Mouse (Mus musculus): ENCODE data around the gene Cenpl.
"Not testable (repeated sequence)": the region's sequence is repeated elsewhere in the genome, so short reads cannot be mapped to it uniquely, and the experiment has no call there.

Cenpl gene

DNA sequence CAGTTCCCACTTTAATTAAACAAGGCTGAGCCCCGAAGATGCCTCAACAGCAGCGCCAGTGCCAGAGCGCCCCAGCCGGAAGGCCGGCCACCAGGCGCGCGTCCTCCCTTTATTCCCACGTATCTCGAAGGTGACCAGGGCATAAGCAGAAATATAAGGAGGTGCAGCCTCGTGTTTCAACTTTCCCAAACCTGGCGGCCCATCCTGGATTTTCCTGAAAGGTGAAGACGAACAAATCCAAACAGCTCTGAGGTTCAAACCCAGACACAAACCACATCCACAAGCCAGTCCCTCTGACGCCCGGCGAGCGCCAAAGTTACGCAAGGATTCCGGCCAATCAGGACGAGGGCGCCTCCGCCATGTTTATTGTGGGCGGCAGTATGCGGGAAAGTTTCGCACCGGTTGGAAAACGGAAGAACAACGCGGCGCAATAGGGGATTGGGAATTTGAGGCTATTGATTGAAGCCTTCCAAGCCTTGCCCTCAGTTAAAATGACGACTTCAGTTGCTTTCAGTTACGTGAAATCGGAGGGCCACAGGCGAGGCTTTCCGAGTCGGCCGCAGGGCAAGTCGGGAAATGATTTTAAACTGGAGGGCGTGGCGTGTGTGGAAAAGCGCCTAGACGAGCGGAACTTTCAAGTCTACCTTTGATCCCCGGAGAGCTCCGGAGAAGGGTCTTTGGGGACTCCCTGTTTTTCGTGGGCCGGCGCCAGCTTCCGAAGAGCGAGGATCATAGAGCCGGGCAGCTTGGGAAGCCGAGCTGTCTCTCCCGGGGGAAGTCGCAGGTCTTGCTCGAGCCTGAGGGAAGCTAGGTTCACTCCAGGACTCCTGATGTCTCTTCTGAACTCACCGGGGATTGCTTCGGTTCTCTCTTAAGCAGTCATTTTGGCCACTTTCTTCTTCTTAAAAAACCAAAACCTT is at the start of gene Cenpl, which contains the start of gene Dars2:
Cenpl (plus strand) TSS at position 362 of the 920 bp plus-strand sequence.
Dars2 (minus strand) TSS at position 307 of the 920 bp plus-strand sequence.
- DNase-seq = peak; percentile 97

DNA sequence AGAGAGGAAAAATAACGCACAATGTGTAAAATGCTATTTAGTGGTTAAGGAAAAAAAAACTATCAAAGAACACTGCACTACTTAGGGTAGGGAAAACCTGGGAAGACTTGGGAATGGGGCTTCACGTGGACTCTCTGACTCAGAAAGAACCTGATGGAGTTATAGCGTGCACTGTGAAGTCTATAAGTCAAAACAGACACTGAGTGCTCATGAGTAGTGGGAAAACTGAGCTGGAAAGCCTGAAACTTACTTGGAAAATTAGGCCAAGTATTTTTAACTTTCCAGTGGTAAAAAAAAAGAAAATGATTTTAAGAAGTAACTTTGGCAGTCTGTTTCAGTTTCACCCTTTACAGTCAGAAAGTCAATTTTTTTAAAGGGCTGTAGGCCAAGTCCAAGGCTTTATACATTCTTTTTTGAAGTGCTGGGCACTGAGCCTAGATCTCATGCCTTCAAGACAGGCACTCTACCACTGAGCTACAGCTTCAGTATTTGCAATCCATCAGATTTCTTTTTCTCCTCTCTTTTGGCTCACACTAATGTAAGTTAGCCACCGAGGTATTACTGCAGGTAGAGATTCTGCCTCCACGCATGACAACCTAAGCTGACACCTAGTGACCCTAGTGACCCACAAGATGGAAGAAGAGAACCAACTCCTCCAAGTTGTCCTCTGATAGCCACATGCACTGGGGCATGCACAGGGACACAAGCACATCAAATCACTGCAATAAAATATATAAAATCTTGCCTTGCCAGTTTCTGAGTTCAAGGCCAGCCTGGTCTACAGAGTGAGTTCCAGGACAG is 44.9 kb upstream of the Cenpl start:
- DNase-seq = peak; percentile 38

GRCm38 (mm10) chr1:161027196-161027595 is 43.3 kb upstream of the Cenpl start:
- no peak for DNase-seq

GRCm38 (mm10) chr1:161028427-161028826 is 42.1 kb upstream of the Cenpl start:
- not testable (repeated sequence) for DNase-seq

DNA sequence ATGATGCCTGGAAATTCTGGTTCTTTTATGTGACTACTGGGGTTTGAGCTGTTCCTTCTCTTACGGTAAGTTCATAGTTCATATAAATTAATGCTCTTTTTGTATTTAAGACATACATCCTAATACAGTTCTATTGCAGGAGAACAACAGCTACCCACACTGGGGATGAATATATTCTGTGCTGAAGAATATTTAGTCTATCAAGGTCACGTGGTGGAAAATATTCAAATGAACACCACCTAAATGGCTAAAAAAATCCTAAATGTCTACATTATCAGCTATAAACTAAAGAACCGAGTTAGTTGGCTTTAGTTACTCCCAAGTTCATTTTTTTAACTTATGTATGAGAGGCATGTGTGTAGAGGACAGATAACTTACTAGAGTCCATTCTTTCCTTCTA is 40.5 kb upstream of the Cenpl start:
- no peak for DNase-seq

- DNase-seq = no peak
Observed at GRCm38 (mm10) chr1:161031881-161032280, 38.6 kb upstream of the Cenpl start.

- no peak for DNase-seq
Observed at GRCm38 (mm10) chr1:161032345-161032744, 38.2 kb upstream of the Cenpl start.

GRCm38 (mm10) chr1:161033856-161034434 is 36.6 kb upstream of the Cenpl start:
- DNase-seq = no peak

DNA sequence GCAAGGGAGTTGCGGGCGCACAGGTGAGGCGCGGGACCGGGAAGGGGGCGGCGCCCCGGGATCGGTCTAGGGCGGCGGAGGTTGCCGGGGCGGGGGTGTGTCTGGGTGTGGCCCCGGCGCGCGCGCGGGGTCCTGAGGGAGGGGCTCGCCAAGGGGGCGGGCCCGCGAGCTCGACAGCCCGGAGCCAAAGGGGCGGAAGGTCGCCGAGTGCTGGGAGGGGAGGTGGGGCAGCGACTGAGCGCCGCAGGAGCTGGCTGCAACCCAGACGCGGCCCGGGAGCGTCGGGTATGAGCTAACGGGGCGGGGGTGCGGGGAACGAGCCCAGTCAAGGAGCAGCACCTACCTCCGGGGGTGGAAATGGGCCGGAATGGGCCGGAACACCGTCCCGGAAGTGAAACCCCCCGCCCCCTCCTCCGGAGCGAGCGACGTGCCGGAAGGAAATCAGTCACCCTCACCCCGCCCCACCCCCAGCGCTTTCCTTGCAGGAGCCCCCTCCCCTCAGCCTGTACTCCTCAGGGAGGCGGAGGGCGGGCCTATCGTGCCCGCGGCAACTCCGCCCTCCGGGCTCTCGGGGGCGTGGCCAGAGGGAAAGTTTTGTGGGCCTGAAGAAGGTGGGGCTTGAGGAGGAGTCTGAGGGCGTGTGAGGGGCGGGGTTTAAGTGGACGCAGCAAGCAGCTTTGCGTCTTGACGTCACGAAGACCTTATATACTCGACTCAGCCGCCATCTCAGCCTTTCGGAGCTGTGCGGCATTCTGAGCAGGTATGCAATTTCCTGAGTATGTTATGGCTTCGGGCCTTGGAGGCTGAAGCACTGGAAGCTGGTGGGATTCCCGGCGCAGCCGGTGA is 35.9 kb upstream of the Cenpl start, which contains the start of gene Zbtb37:
Zbtb37 (minus strand) TSS at position 415 of the 846 bp plus-strand sequence.
- peak; percentile 99 for DNase-seq

GRCm38 (mm10) chr1:161035281-161035785 is 35.2 kb upstream of the Cenpl start:
- DNase-seq = no peak

- peak; percentile 18 for DNase-seq
Observed at GRCm38 (mm10) chr1:161035786-161036404, 34.6 kb upstream of the Cenpl start.

GRCm38 (mm10) chr1:161036411-161036841 is 34.1 kb upstream of the Cenpl start:
- DNase-seq = no peak

- no peak for DNase-seq
Observed at GRCm38 (mm10) chr1:161037026-161037425, 33.5 kb upstream of the Cenpl start.

GRCm38 (mm10) chr1:161037599-161037998 is 32.9 kb upstream of the Cenpl start:
- no peak for DNase-seq

- no peak for DNase-seq
Observed at GRCm38 (mm10) chr1:161038004-161038403, 32.5 kb upstream of the Cenpl start.

DNA sequence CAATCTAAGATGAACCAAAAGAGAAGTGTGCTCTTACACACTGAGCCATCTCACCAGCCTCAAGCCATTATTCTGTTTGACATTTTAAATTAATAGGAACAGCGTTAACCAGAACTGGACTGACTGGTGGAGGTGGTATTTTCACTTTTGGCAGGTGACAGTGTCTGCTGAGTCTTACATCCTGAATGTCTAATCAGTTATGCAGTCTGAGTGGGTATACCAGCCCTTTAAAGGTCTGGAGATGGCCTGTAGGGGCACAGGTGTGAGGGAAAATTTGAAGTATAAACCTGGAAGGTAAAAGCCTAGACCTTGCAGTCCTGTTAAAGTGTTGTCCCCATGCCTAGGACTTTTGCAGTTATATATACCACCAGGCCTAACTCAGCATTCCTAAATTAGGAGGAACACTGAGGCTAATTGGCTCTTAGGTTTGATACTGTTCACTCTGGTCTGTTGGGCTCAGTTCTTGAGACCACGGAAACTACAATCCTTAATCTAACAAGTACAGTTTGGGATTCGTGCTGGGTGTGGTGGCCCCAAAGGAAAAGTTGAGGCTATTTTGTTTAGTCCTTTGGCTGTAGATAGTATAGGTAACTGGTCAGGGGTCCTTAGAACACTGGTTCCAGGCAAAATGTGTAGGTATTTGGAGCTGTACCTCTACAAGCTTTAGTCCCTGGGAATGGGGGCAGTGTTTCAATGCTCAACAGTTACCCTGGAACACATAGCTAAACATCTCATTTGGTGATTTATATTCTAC is 31.4 kb upstream of the Cenpl start:
- DNase-seq = no peak

- DNase-seq = peak; percentile 12
Observed at GRCm38 (mm10) chr1:161039741-161040425, 30.6 kb upstream of the Cenpl start.

GRCm38 (mm10) chr1:161040426-161040770 is 30.1 kb upstream of the Cenpl start:
- no peak for DNase-seq

DNA sequence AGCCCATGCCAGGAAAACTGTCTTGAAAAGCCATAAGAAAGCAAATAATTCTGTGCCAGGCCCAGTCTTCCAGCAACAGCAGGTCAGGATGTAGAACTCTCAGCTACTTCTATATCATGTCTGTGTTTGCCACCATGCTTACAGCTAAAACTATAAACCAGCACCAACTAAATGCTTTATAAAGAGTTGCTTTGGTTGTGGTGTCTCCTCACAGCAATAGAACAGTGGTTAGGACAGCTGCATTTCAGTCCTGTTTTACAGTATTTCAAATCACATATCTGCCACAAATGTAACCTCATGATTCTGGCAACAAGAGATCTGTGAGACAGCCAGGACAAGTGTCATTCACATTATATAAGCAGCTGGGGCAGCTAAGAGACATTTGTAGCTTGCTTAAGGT is 29.7 kb upstream of the Cenpl start:
- DNase-seq = no peak
